Mouse (Mus musculus): Measurements from ENCODE around the gene Ddx27.
A peak's percentile ranks its signal among the peaks of the same experiment; 100 is the strongest.

Gene Ddx27

DNA sequence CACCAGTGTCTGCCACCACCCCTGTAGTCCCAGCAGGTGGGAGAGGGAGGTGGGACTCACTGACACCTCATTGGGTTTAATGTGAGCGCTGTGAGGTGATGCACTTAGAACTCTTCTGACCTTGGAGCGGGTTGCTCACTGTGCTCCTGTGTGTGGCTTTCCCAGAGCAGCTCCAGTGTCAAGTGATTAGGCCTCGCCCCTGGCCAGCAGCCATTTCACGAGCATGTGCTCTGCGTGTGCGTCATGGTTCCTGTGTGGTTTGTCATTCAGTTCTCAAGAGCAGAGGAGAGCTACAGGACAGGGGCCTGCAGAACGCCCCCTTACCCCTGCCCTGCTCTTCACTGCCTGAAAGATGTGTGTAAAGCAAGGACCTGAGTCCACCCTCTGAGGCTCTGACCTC lies 13.6 kb downstream of the Ddx27 start:
- no peak for DNase-seq (ENCODE audit: low read depth, low spot score)

DNA sequence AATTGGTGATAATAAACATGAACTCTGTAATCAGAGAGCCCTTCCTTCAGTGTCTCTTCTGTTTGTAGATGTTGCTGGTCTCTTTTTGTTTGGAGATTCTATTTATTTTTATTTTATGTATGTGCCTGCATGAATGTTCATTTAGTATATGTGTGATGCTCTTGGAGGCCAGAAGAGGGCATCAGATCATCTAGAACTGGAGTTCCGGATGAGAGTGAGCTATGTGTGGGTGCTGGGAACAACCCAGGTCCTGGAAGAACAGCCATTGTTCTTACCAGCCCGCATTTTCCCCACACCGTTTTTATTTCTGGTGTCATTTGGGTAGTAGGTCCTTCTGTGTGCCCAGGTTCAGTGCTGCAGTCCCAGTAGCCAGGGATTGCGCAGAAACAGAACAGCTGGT lies 15.5 kb downstream of the Ddx27 start:
- no peak for DNase-seq (ENCODE audit: low read depth, low spot score)

DNA sequence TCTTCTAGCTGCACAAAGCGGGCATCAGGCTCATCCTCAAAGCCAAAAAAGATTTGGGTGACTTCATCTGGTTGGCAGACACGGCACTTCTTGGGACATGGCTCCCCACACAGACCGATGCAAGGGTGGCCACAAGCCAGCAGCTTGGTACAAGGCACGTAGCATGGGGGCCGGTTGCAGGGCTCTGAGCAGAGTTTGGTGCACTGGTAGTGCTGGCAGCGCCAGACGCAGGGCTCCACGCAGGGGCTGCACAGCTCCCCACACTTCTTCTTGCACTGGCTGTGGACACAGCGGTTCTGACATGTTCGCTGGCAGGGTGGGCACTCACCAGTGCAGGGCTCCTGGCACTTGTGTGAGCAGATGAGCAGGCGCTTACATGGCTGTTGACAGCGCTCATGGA lies 22.7 kb downstream of the Ddx27 start:
- DNase-seq (ENCODE audit: low read depth, low spot score), result peak; percentile 38

DNA sequence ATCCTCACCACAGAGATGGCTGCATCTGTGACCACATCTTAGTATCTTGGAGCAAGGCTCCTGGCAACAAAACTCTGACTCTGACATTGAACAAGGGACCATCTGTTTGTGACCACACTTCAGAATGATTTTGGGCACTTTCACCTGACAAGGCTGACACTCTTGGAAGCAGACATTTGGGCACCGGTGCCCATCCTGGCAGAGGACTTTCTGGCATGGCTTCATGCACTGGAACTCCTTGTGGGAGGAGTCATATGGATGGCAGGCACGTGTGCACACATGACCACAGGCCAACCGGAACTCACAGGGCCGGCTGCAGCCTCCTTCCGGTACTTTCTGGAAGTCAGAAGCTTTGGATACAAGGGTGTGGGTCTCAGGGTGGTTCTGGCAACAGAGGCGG lies 23.3 kb downstream of the Ddx27 start:
- peak; percentile 54 for DNase-seq (ENCODE audit: low read depth, low spot score)

DNA sequence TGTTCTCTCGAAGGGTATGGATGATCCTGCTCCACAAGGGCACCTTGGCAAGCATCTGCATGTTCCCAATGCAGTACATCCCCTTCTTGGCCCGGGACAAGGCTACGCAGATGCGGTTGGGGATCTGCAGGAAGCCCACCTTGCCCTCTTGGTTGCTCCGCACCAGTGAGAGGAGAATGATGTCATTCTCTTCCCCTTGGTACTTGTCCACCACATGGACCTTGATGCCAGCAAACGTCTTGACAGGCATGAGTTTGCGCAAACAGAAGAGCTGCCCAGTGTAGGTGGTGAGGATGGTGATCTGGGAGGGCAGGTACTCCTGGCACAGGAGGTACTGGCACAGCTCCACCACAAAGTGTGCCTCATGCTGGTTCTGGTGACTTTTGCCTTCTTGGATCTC lies 23.7 kb downstream of the Ddx27 start:
- no peak for DNase-seq (ENCODE audit: low read depth, low spot score)

DNA sequence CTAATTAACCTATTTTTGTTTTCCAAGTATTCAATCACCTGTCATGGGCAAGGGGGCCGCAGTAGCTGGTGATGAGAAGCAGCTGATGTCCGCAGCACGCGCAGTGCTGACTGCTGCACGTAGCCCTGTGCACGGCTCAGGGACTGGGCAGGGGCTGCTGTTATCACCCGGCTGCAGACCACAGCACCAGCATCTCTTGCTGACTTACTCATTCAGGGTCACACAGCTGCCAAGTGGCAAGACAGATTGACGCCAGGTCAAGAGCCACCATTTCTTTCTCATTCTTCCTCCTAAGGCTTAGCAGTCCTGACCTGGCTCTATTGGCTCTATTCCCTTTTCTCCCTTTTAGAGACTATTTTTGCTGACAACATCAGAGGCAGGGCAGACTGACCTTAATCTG lies 24.4 kb downstream of the Ddx27 start:
- DNase-seq (ENCODE audit: low read depth, low spot score), result no peak

DNA sequence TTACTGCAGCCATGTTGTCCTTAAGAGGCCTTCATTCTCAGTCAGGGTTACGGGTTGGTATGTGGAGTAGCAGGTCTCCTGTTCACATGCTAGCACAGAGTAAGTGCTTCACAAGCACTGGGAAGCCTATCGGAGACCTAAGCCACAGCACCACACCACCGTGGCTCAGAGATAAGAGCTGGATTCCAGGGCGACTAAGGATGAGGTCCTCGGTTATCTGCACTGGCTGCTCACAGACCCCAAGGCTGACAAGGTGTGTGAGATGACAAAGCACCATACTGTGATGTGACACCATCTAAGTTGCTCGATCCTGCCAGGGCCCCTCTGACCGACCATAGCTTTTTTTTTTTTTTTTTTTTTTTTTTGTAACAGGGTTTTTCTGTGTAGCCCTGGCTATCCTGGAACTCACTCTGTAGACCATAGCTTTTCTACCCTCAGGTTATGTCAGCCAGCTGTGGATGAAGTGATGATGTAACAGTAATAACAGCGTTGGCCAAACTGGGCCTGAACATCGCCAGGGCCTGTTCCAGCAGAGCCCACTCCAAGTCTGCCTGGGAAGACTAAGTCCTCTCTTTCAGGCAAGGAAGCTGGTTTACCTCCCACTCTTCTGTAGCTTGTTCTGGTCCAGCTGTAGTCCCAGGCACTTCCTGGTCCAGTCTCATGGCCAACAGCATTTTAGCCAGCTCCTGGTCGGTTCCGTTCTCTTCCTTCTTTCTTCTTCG lies 28.6 kb downstream of the Ddx27 start:
- no peak for DNase-seq (ENCODE audit: low read depth, low spot score)

DNA sequence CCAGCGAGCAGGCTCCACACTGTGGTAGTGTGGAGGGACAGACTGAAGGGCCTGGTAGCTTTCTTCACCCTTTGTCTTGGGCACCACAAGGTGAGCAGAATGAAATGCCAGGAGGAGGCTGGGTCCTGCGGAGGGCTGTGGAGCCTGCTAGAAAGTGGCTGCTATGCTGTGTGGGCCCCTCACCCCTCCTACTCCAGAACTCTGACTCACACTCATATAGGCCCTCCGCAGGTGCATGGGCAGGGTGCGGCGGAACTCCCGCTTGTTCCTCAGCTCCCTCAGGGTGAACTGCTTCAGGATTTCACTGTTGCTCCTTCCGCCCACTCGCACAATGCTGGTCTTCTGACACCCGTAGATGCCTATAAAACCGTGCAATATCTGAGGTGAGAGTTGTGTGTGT lies 33.2 kb downstream of the Ddx27 start:
- DNase-seq (ENCODE audit: low read depth, low spot score), result peak; percentile 39

DNA sequence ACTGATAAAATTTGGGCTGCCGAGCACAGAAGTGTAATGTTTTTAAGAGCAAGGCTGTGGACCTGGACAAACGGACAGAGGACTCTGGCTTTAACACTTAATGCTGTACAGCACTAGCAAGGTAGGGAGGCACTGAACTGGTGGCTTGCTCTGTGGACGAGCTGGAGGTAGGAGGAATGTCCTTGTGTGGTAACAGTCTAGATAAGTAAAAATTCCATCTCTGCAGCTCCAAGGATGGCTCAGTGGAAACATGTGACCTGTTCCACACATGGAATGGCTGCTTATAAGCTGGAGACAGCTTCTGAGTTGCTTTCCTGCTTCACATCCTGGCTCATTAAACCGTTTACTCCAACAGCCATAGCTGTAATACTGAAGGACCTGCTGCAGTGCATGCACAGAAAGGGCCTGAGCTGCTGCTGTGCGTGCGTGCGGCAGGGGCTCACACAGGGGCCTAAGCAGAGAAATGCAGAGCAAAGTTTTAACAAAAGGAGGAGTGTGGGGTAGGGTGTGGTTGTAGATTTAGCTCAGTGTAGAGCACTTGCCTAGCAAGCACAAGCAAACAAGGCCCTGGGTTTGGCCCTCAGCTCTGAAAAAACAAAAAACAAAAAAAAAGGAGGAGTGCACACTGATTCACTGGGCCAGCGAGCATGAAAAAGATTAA lies 33.8 kb downstream of the Ddx27 start:
- no peak for DNase-seq (ENCODE audit: low read depth, low spot score)

DNA sequence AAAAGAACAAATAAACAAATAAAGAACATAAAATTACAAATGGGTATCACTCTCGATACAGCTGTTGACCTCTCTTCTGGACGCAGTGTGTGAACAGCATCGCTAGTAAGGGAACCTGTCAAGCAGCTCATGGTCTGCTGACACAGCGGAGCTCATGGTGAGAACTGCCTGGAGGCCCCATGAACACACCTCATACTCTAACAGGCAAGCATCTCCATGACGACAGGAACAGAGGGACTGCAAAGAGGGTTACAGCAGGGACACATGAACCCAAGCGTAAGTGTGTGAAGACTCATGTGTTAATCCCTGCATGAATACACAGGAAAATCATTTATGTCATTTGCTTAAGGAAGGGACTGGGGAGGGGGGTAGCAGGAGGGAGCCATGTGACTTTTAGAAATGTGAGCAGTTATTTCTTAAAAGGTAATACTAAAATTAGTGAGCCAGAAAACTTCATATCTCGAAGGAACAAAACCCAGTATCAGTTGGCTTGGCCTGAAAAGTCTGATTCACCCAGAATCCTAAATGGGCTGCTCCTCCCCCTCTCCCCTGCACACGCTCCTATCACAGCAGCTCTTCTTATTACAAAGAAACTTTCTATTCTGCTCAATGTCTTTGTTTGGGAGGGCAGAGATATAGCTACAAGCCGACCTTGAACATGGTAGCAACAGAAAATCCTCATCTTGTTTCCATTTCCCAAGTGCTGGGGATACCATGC lies 38.3 kb downstream of the Ddx27 start:
- DNase-seq (ENCODE audit: low read depth, low spot score), result peak; percentile 61

DNA sequence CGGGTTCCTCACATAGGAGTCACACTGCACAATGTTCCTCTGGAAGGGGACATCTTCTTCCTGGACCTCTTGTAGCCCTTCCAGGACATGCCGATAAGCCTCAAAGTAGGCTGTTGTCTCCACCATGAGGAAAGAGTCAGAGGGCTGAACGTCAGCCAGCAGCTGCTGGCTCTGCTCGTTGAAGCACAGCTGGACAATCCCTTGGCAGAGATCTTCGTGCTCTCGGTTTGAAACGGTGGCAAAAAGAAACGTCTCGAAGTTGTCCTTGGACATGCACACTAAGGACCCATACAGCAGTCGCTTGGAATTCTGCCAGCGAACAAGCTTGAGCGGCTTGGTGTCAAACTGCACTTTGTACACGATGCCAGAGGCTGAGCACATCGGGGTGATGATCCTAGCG lies 40.4 kb downstream of the Ddx27 start:
- DNase-seq (ENCODE audit: low read depth, low spot score), result peak; percentile 64

DNA sequence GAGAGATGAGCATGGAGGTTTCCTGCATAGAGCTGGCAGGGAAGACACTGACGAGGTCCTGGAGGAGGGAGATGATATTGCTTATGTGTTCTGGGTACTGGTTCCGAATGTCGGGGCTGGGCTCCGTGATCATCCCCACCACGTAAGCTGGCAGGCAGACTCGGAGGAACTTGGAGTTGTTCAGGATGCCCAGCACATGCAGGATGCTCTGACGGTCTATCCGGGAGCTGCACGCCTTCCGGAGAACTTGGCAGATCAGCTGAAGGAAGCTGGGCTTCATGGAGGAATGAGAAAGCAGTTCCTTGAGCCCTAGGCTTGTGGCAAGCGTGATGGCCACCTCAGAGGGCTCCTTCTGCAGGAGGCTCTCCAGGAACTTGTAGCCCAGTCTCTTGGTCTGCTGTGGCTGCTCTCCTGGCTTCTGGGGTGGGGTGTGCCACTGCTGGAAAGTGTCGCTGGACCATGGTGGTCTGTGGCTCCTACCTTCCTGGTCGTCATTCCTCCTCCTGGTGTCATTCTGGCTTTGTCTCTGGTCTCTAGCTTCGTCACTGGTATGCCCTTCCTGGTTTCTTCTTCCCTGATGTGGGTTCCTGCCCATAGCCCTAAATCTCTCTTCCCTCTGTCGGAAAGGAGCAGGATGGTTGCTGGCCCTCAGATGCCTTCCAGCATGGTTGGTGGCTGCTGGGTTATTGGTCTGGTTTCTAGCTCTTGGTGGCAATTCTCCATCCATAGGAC lies 41.4 kb downstream of the Ddx27 start:
- DNase-seq (ENCODE audit: low read depth, low spot score), result no peak

DNA sequence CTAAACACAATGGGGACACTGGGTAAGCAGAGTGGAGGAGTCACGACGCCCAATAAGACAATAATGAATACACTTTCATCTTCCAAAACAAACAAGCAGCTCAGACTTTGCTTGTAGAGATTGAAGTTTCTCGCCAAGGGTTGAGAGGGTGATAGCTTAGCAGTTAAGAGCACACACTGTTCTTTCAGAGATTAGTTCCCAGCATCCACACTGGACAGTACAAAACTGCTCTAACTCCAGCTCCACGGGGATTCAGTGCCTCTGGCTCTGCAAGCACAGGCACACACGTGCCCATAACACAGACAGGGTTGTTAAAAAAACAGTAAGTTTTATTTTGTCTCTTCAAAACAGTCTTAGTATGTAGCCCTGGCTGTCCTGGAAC lies 41.9 kb downstream of the Ddx27 start:
- no peak for DNase-seq (ENCODE audit: low read depth, low spot score)

DNA sequence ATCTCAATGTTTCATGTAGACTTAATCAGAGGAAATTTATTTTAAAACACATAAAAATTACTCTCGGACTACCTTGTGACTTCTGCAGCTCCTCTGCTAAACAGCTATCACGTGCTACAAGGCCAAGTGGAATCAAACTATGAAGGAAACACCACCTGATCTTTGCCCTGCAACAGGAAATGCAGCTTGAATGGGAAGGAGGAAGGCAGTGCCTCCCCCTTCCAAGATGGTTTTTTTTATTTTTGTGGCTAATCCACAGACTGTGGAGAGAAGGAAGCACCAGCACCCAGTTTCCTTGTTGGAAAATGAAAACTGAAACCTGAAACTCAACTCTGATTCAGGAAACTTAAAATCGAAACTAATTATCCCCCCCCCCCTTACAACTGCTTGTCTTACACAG lies 43.2 kb downstream of the Ddx27 start:
- DNase-seq (ENCODE audit: low read depth, low spot score), result no peak

DNA sequence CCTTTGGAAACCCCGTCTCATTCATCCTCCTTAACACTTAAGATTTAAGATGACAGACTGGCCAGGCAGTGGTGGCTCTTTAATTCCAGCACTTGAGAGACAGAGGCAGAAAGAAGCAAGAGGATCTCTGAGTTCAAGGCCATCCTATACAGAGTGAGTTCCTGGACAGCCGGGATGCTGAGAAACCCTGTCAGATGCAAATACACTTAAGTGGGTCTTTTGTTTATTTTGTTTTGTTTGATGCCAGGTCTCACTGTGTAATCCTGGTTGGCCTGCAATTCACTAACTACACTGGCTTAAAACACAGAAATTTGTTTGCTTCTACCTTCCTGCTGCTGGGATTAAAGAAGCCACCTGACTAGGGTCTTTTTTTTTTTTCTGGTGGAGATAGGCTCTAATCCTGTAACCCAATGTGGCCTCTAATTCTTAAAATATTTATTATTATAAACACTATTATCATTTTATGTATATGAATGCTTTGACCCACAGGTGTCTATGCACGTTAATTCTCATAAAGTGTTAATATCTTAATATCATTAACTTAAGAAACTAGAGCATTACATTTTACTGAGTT lies 43.9 kb downstream of the Ddx27 start:
- DNase-seq (ENCODE audit: low read depth, low spot score), result no peak

DNA sequence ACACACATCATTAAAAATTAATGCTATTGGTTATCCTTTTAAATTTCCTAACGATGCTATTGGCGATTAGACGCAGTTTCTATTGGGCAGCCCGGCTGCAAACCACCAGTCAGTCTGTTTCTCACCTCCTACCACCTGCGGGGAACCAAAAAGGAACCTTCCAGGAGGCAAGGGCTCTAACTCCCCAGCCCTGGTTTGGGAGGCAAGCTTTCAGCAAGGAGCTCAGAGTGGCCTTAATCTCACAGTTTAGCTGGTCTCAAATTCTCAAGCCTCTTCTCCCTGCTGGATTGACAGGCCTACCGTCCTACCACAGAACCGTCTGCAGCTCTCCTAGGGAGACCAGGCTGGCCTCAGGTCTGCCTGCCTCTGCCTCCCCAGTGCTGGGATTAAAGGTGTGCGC lies 44.5 kb downstream of the Ddx27 start:
- DNase-seq (ENCODE audit: low read depth, low spot score), result no peak

DNA sequence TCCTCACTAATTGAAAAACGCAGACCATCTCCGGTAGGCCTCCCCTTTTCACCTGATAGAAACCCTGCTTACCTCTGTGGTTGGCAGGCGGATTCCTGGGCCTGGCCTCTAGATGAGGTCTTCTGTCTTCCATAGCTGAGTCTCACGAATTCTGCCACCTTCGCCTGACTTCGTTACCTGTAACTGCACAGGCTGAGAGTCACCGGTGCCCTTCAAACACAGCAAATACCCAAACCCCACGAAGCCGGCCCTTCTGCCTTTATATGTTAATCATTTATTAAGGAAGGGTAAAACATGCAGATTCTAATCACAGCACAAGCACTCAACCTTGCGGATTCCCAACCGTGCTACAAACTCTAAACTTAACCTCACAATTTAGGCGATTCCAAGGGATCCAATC lies 45.0 kb downstream of the Ddx27 start:
- no peak for DNase-seq (ENCODE audit: low read depth, low spot score)

DNA sequence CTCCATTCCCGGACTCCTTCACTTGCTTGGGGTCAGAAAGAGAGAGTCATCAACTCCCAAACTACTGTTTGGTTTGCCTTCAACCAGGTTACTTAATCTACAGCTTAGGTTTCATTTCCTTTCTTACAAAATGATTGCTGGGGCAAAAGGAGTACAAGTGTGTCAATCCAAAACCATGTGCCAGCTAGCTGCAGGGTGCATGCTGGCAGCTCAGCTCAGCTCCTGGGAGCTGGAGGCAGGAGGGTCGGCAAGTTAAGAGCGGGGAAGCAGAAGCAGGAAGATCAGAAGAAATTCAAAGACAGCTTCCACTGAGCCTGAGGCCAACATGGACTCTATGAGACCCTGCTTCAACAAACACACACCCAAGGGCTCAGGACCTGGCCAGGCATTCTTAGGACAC lies 45.4 kb downstream of the Ddx27 start:
- DNase-seq (ENCODE audit: low read depth, low spot score), result peak; percentile 58

DNA sequence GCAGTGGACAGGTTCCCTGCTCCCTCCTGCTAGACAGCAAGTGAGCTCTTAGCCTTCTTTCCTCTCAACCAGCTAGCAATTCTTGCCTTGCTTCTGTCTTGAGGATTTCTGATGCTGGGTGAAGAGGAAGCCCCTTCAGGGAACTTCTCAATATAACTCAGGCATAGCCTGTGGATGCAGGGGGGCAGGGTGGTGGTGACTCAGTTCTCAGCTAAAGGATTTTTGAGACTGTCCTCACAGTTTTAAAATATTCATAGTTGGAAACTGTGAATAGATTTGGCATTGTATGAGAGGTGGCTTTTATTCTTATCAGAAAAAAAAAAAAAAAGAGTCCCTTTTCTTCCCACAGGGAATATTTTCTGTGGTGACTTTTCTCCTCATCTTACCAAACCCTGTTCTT lies 45.8 kb downstream of the Ddx27 start:
- peak; percentile 62 for DNase-seq (ENCODE audit: low read depth, low spot score)

DNA sequence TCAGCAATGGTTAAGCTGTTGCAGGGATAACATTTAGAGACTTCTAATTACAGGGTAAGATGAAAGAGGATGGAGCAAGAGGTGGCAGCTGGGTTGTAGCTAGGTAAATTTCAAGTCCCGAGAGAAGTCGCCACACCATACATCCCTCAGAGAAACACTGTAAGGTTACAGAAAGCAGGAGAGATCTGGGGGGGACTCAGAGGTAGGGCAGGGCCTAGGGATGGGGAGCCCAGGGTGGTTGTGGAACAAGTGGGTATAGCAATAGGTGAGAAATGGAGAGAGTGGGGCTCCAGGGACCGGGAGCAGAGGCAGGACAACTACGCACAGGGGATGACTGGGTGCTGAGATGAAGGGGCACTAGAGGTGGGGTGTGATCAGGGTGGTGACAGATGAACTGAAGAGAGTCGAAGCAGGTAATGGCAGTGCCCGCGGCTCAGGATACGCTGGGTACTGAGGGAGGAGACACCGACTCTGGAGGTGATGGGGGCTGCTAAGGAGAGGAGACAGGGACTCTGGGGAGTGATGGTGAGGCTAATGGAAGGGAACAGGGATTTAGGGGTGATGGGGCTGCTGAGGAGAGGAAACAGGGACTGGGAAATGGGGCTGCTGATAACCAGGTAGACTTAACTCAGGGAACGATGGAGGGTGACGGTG lies 46.5 kb downstream of the Ddx27 start:
- DNase-seq (ENCODE audit: low read depth, low spot score), result peak; percentile 44

DNA sequence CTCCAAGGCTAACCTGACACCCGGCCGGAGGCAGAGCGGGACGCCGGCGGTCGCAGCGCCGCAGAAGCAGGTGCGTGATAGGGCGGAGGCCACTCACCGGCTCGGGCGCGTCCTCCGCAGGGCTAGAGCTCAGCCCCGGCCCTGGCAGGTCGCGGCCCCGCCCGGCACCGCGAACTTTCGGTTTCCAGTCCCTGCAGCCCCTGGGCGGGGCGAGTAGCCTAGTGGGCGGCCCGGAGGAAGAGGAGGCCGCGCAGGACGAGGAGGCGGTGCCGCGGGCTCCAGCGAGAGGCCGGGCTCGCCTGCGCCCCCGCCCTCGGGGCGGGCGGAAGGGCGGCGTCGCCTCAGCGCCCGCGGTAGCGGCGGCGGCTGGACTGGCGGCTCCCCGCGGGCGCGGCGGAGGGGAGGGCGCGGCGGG lies 47.5 kb downstream of the Ddx27 start:
- peak; percentile 96 for DNase-seq (ENCODE audit: low read depth, low spot score)
